Mouse (Mus musculus) adrenal gland, postnatal 25 days (tissue): Measurements from ENCODE around the gene Anks1b. TPM values are rescaled to one million over a fixed set of nuclear protein-coding genes. Genes with fewer than 3 reads are reported as not detected.

Experiments
- DNase-seq: peaks from one replicate; pipeline ENCODE4 v3.0.0; 2021; ENCODE audit warnings: mixed read lengths
- total RNA-seq: library from RNA; stranded (reverse); gene quantifications from 2 replicates; pipeline ENCODE4 v1.2.3, GENCODE M21; 2021

Anks1b gene
- total RNA-seq, 1 experiment from 2014 or later, result 0.85 TPM

GRCm38 (mm10) chr10:90733632-90734031 lies 860.3 kb downstream of the Anks1b start:
- DNase-seq, result peak; percentile 21

- no peak for DNase-seq
These were observed 865.2 kb downstream of the Anks1b start for GRCm38 (mm10) chr10:90738475-90738874.

- no peak for DNase-seq
These were observed 867.6 kb downstream of the Anks1b start for GRCm38 (mm10) chr10:90740956-90741355.

GRCm38 (mm10) chr10:90751889-90752288 lies 878.6 kb downstream of the Anks1b start:
- no peak for DNase-seq

- no peak for DNase-seq
These were observed 879.8 kb downstream of the Anks1b start for GRCm38 (mm10) chr10:90753106-90753505.

- no peak for DNase-seq
These were observed 884.5 kb downstream of the Anks1b start for GRCm38 (mm10) chr10:90757773-90758172.

- DNase-seq, result no peak
These were observed 886.6 kb downstream of the Anks1b start for GRCm38 (mm10) chr10:90759929-90760328.

GRCm38 (mm10) chr10:90766261-90766660 lies 893.0 kb downstream of the Anks1b start:
- DNase-seq, result peak; percentile 4

- DNase-seq, result no peak
These were observed 897.2 kb downstream of the Anks1b start for GRCm38 (mm10) chr10:90770403-90770955.

- DNase-seq, result no peak
These were observed 897.7 kb downstream of the Anks1b start for GRCm38 (mm10) chr10:90771046-90771445.

- no peak for DNase-seq
These were observed 898.3 kb downstream of the Anks1b start for GRCm38 (mm10) chr10:90771471-90772226.

GRCm38 (mm10) chr10:90779561-90780400 lies 906.5 kb downstream of the Anks1b start:
- DNase-seq, result no peak

GRCm38 (mm10) chr10:90784981-90785650 lies 911.8 kb downstream of the Anks1b start:
- DNase-seq, result no peak

- no peak for DNase-seq
These were observed 912.4 kb downstream of the Anks1b start for GRCm38 (mm10) chr10:90785680-90786079.

GRCm38 (mm10) chr10:90803112-90803511 lies 929.8 kb downstream of the Anks1b start:
- no peak for DNase-seq

GRCm38 (mm10) chr10:90804602-90805095 lies 931.3 kb downstream of the Anks1b start:
- DNase-seq, result no peak

- no peak for DNase-seq
These were observed 935.5 kb downstream of the Anks1b start for GRCm38 (mm10) chr10:90808616-90809310.

- no peak for DNase-seq
These were observed 936.7 kb downstream of the Anks1b start for GRCm38 (mm10) chr10:90809911-90810590.

GRCm38 (mm10) chr10:90811446-90811845 lies 938.1 kb downstream of the Anks1b start:
- DNase-seq, result no peak

GRCm38 (mm10) chr10:90813326-90813725 lies 940.0 kb downstream of the Anks1b start:
- DNase-seq, result no peak

GRCm38 (mm10) chr10:90814412-90814811 lies 941.1 kb downstream of the Anks1b start:
- no peak for DNase-seq
